Mouse (Mus musculus): ENCODE results near the gene Pagr1b. TPM values are rescaled to one million over a fixed set of nuclear protein-coding genes. Genes with fewer than 3 reads are reported as not detected.
A peak's percentile ranks its signal among the peaks of the same experiment; 100 is the strongest.

Gene Pagr1b
- polyA plus RNA-seq, 1 experiment: 0.48 TPM

DNA sequence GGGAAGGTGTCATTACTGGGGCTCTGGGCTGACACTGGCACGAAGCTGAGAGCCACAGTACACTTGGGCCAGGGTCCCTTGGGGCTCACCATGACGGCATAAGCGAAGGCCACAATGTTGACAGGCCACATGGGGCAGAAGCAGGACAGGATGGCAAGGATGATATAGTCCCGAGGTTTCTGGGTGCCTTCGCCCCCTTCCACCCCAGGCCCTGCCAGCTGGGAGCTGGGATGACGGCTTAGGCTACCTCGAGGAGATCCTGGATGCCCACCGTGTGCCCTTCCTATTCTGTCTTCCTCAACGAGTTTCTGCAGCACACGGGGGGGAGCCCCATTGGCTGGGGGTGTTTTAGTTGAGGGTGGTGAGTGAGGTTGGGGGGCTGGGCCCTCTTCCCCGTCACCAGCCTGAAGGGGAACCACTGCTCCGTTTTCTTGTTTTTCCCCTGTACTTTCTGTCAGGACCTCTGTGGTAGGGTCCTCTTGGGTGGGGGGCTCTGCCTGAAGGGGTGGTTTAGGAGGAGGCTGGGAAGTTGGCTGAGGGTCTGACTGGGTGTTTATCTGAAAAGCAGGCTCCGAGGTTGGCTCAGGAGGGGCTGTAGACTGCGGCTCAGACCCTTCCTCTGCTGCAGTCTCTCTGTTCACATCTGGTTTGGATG is 3.1 kb upstream of the Pagr1b start:
- Histone ChIP-seq H3K4me1 (ENCODE audit: control insufficient read depth, insufficient read depth, insufficient read length) (peaks cover 34% of the 10 kb centered on the region), H3K27ac (ENCODE audit: insufficient read depth, low read length) (no peak overlapping the region), H3K36me3 (ENCODE audit: control insufficient read depth, insufficient read depth, low read length) (peaks cover 17% of the 10 kb centered on the region), H3K4me3 (ENCODE audit: extremely low read depth, insufficient read depth, insufficient read length) (no peak overlapping the region), H3K27me3 (ENCODE audit: control insufficient read depth, insufficient read depth, low read length) (no peaks in the 10 kb centered on the region)
- no peak for DNase-seq (ENCODE audit: low read depth in 1 of 2, low spot score in 2 of 2)
- WGBS: 79% methylated on average over 14 of the region's 14 CpGs
- TF ChIP-seq CTCF (IDR thresholded peaks at IDR 0.05; ENCODE audit: extremely low read depth, insufficient read depth, insufficient read length, insufficient replicate concordance): no peak

DNA sequence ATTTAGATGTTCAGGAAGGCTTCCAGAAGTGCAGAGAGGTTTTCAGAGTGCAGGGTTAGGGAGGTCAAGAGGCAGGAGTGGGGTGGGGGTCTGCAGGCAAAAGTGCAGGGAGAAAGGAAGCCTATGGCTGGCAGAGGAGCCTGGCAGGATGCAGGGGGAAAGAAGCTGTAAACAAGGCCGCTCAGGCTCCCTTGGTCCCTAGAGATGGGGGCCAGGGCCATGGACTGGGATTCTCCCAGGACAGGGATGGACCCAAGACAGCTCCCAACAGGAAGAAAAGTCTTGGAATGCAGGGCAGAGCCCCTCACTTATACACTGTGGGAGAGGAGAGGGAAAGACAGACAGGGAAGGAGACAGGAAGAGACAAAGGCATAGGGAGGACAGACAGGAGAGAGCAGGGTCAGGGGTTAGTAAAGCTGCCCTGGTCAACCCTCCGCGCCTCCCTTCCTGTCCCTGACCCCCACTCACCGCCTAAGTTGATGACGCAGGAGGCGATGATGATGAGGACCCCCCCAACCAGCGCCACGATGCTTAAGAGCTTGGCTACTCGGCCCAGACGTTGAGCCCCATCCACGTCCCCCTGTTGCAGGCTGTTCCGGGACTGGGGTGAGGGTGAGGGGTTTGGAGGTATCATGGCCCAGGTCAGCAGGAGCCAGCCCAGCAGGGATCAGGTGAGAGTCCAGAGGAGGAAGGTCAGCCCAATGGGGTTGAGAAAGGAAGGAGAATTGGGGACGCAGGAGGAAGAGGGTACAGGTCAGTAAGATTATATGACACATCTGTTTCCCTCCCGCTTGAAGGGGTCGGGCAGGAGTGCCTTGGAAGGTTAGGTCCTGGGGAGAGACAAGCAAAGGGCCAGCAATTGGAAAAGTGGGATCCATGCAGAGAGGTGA is 2.4 kb upstream of the Pagr1b start:
- WGBS: 93% methylated on average over 15 of the region's 15 CpGs
- no peak for DNase-seq (ENCODE audit: low read depth in 1 of 2, low spot score in 2 of 2)
- Histone ChIP-seq H3K36me3 (ENCODE audit: control insufficient read depth, insufficient read depth, low read length) (peaks cover 14% of the 10 kb centered on the region), H3K4me1 (ENCODE audit: control insufficient read depth, insufficient read depth, insufficient read length) (peaks cover 26% of the 10 kb centered on the region), H3K4me3 (ENCODE audit: extremely low read depth, insufficient read depth, insufficient read length) (no peak overlapping the region), H3K27ac (ENCODE audit: insufficient read depth, low read length) (no peak overlapping the region), H3K27me3 (ENCODE audit: control insufficient read depth, insufficient read depth, low read length) (no peaks in the 10 kb centered on the region)
- TF ChIP-seq POLR2A (IDR thresholded peaks at IDR 0.05; ENCODE audit: low read depth, low read length): no peak
- TF ChIP-seq CTCF (IDR thresholded peaks at IDR 0.05; ENCODE audit: extremely low read depth, insufficient read depth, insufficient read length, insufficient replicate concordance): no peak

DNA sequence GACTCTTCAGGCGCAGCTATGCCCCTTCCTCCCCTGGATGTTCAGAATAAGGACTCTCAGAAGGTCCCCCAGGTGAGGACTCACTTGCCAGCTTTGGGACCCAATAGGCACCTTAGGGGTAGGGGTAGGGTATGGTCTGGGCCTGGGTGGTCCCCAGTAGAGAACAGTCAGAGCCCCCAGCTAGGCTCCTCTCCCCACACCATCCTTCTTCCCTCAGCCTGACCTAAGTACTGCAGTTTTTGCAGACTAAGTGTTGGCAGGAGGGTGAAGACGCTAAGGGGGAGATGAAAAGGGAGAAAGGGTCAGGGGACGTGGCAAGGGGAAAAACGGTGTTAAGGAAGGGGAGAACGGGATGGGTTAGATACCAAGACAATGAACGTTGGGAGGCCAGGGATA is 1.7 kb upstream of the Pagr1b start:
- H3K27ac ChIP-seq (ENCODE audit: insufficient read depth, low read length): 0 out of 2 replicates have a peak overlapping the region, but pooled peaks have one; percentile 4
- WGBS: 82% methylated on average over 6 of the region's 6 CpGs
- H3K4me1 ChIP-seq (ENCODE audit: control insufficient read depth, insufficient read depth, insufficient read length): peaks cover 25% of the 10 kb centered on the region
- no peak for TF ChIP-seq POLR2A (IDR thresholded peaks at IDR 0.05; ENCODE audit: low read depth, low read length)
- no peak for TF ChIP-seq CTCF (IDR thresholded peaks at IDR 0.05; ENCODE audit: extremely low read depth, insufficient read depth, insufficient read length, insufficient replicate concordance)
- H3K36me3 ChIP-seq (ENCODE audit: control insufficient read depth, insufficient read depth, low read length): peaks cover 7% of the 10 kb centered on the region
- DNase-seq (ENCODE audit: low read depth in 1 of 2, low spot score in 2 of 2): no peak
- H3K4me3 ChIP-seq (ENCODE audit: extremely low read depth, insufficient read depth, insufficient read length): no peak overlapping the region
- H3K27me3 ChIP-seq (ENCODE audit: control insufficient read depth, insufficient read depth, low read length): no peaks in the 10 kb centered on the region

DNA sequence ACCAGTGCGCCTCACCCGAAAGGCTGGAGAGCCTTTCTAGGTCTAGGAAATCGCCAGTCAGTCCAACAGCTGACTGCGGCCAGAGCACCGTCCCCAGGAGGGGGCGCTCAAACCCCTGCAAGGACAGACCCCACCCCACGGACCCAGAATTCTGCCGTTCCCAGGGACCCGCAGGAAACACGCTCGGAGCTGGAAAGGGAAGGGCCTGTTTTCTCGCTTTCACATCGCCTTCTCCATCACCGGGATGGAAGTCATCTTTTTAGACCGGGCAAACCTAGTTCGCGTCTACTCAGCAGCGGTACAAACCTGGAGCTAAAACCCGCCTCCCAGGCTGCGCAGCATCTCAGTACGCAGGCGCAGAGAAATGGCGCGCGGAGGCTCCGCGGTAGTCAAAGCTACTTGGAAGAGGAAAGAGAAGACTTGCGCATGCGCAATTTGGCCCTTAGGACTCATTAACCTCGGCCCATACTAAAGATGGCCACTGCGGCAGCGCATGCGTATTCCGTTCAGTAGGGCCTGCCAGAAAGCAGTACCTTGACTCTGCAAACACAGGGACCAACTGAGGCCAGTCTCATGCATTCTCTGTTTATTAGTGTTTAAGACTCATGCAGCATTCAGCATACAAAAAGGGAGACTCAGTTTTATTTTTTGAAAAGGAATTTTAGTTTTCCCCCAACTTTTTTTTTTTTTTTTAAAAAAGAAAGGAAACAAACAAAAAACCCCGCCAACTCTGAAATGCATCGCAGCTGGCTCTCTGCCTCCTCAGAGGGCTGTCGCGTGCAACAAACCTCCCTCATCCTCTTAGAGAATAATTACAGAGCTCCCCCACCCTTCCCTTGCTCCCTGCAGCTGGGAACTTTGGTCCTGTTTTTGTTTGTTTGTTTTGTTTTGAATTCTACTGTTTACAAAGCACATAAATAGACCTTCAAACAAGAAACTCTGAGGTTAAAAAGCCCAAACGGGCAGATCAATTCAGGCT is 976 bp upstream of the Pagr1b start, which contains the start of gene Pagr1a:
Pagr1a (minus strand) TSS at position 382 of the 979 bp plus-strand sequence.
- Histone ChIP-seq H3K36me3 (ENCODE audit: control insufficient read depth, insufficient read depth, low read length) (peaks cover 3% of the 10 kb centered on the region), H3K4me1 (ENCODE audit: control insufficient read depth, insufficient read depth, insufficient read length) (peaks cover 22% of the 10 kb centered on the region), H3K27ac (ENCODE audit: insufficient read depth, low read length) (peak within 1 kb of the TSS; percentile 93), H3K4me3 (ENCODE audit: extremely low read depth, insufficient read depth, insufficient read length) (peak within 1 kb of the TSS; percentile 76), H3K27me3 (ENCODE audit: control insufficient read depth, insufficient read depth, low read length) (no peaks in the 10 kb centered on the region)
- 3% methylated on average over 39 of the region's 39 CpGs for WGBS
- DNase-seq (ENCODE audit: low read depth in 1 of 2, low spot score in 2 of 2): peak; percentile 97 to 99
- TF ChIP-seq POLR2A (IDR thresholded peaks at IDR 0.05; ENCODE audit: low read depth, low read length): peak; percentile 50; the same call in 1 of the 2 replicates
- peak; percentile 76 for TF ChIP-seq CTCF (IDR thresholded peaks at IDR 0.05; ENCODE audit: extremely low read depth, insufficient read depth, insufficient read length, insufficient replicate concordance)

DNA sequence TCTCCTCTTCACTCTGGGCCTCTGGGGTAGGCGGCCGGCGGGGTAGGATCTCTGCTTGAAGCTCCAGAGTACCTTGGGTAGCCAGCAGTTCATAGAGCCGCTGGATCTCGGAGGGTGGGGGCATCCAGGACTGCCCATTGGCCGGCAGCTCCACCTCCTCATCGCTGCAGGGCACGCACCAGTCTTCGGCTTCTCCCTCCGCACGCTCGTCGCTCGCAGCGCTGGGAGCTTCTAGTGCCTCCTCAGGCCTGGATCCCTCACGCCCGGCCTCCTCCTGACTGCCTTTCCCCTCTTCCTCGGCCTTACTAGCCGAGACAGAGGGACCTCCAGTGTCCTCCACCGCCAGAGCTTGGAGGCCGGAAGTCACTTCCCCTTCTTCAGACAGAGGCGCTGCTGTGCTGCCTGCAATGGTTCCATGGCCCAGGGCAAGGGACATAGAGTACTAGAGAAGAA is 228 bp upstream of the Pagr1b start:
- H3K4me1 ChIP-seq (ENCODE audit: control insufficient read depth, insufficient read depth, insufficient read length): peaks cover 16% of the 10 kb centered on the region
- TF ChIP-seq CTCF (IDR thresholded peaks at IDR 0.05; ENCODE audit: extremely low read depth, insufficient read depth, insufficient read length, insufficient replicate concordance) (no peak), POLR2A (IDR thresholded peaks at IDR 0.05; ENCODE audit: low read depth, low read length) (peak; percentile 10; the same call in 1 of the 2 replicates)
- DNase-seq (ENCODE audit: low read depth in 1 of 2, low spot score in 2 of 2): no peak

DNA sequence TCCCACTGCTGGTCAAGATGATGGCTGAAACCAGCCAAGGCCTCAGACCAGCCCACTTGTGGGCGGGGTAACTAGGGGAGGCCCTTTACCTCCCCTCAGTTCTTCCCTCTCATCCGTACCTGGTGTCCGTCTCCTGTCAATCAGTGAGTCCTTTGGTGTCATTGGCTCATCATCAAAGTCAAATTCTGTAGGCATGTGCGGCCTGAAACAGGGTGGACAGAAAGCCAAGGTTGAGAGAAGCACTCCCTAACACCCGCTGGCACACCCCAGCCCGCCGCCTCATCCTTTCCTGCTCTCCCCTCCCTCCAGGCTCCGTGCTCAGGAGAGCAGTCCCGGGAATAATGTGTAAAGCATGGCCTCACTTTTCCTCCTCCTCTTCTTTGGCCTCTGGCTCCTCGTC is 203 bp downstream of the Pagr1b start:
- Histone ChIP-seq H3K4me3 (ENCODE audit: extremely low read depth, insufficient read depth, insufficient read length) (peak overlapping the region; percentile 76), H3K36me3 (ENCODE audit: control insufficient read depth, insufficient read depth, low read length) (peaks cover 2% of the 10 kb centered on the region; the same call in 1 of the 2 replicates), H3K27ac (ENCODE audit: insufficient read depth, low read length) (peak overlapping the region; percentile 93), H3K4me1 (ENCODE audit: control insufficient read depth, insufficient read depth, insufficient read length) (peaks cover 12% of the 10 kb centered on the region), H3K27me3 (ENCODE audit: control insufficient read depth, insufficient read depth, low read length) (no peaks in the 10 kb centered on the region)
- TF ChIP-seq CTCF (IDR thresholded peaks at IDR 0.05; ENCODE audit: extremely low read depth, insufficient read depth, insufficient read length, insufficient replicate concordance) (no peak), POLR2A (IDR thresholded peaks at IDR 0.05; ENCODE audit: low read depth, low read length) (no peak)
- 15% methylated on average over 10 of the region's 10 CpGs for WGBS
- no peak for DNase-seq (ENCODE audit: low read depth in 1 of 2, low spot score in 2 of 2)

More for the DNA sequence above, 228 bp upstream of the Pagr1b start:
- H3K27ac ChIP-seq (ENCODE audit: insufficient read depth, low read length): peak overlapping the region; percentile 93
- peak overlapping the region; percentile 76 for H3K4me3 ChIP-seq (ENCODE audit: extremely low read depth, insufficient read depth, insufficient read length)
- no peaks in the 10 kb centered on the region for H3K27me3 ChIP-seq (ENCODE audit: control insufficient read depth, insufficient read depth, low read length)
- under 1% methylated on average over 22 of the region's 22 CpGs for WGBS
- H3K36me3 ChIP-seq (ENCODE audit: control insufficient read depth, insufficient read depth, low read length): peaks cover 2% of the 10 kb centered on the region; the same call in 1 of the 2 replicates
